Mouse (Mus musculus) heart, adult 18-20 months (tissue): ENCODE measurements around the gene Ngef. TPM values are rescaled to one million over a fixed set of nuclear protein-coding genes. Genes with fewer than 3 reads are reported as not detected.

Experiments
- DNase-seq, 2 experiments: peaks; one replicate each; pipeline ENCODE4 v3.0.0; 2021 to 2022; ENCODE audit warnings: mixed read lengths in 1 of 2
- total RNA-seq, 2 experiments: library from RNA; stranded (reverse); gene quantifications; 2 replicates each; pipeline ENCODE4 v1.2.3; 2021

Gene Ngef
- total RNA-seq, 2 experiments from 2014 or later = 0.12 to 0.33 TPM

DNA sequence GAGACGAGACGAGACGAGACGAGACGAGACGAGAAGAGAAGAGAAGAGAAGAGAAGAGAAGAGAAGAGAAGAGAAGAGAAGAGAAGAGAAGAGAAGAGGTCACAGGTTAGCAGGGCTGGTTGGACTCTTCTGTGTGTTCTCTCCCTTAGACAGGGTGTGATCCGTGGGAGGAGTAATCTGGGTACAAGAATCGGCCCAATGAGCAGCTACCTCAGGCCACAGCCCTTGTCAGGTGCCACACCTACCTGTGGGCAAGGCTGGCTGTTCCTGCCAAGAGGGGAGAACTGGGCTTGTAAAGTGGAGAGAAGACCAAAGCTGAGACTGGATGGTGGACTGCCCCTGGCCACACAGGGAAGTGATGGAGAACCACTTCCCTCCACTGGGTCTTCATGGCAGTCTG lies 7.9 kb downstream of the Ngef start:
- DNase-seq = no peak

DNA sequence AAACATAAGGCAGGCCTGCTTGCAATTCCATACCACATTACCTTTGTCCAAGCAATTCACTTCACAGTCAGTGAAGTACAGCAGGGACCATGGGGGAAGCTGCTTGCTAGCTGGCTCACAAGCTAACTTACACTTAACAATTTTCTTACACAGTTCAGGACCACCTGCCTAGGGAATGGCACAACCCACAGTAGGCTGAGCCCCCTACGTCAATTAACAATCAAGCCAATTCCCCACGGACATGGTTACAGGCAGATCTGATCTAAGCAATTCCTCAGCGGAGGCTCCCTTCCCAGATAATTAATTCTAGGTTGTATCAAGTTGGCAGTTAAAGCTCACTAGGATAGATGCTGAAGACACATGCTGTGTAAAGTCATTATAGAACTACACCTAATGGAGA lies 10.7 kb downstream of the Ngef start:
- DNase-seq = no peak

DNA sequence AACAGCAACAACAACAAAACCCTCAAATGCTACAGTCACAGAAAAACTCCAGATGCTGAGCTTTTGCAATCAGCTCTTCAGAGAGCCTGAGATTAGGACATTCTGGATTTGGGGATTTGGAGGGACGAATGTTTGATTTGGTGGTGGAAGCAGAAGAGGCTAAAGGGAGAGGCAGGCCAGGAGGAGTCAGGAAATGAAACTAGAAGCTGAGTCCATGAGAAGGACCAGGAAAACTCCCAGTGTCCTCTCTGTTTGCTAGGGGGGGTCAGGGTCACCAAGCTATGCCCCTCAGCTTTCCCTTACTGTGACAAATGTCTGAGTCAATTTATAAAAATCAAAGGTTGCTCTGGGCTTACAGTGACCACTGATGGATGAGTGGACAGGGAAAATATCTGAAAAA lies 20.1 kb downstream of the Ngef start:
- no peak for DNase-seq

DNA sequence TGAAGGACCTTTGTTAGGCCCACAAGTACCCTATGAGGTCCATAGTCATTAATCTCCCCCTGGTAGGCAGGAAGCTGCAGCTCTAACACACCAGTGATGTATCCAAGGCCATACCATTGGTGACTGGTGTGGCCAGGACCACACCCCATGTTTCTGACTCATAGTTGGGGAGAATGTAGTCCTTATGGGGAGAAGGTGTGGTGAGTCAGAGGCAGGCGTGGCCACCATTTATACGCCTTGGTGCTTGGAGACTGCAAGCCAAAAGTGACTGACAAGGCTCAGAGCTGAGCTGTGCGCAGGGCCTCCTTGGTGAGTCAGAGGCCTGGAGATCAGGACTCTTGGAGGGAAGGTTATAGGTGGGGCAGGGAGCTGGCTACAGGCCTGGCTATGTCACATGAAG lies 22.7 kb downstream of the Ngef start:
- DNase-seq = no peak

DNA sequence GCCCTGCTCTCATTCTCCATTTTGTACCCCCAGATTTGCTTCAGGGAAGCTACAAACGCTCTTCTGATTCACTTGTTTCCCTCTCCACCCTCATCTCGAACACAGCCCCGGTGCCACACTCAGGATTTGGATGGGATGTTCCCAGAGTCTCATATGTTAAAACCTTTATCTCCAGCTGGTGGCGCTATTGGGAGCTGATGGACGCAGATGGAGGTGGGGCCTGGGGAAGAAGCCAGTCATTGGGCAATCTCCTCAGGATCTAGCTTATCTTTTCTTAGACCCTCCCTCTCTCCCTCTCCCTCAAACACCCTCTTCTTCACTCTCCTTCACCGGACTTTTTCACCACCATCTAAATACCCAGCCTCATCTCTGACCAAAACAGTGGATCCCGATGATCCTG lies 32.1 kb downstream of the Ngef start:
- peak in 1 of 2 experiments; percentile 21 for DNase-seq

DNA sequence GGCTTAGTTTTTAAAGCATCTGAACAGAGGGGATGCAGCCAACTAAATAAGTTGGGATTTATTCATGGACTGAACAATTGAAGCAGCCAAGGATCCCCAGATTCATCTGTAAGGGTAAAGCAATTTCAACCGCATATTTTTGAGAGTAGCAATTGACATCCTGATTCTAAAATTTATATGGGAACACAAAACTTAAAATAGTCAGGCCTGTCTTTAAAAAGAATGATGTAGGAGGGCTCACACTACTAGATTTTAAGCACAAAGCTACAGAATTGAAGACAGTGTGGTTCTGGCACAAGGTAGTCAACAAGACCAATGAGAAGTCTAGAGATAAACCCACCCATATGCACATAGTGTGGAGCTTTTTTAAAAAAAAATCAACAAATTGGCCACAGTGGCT lies 36.7 kb downstream of the Ngef start:
- DNase-seq = no peak

DNA sequence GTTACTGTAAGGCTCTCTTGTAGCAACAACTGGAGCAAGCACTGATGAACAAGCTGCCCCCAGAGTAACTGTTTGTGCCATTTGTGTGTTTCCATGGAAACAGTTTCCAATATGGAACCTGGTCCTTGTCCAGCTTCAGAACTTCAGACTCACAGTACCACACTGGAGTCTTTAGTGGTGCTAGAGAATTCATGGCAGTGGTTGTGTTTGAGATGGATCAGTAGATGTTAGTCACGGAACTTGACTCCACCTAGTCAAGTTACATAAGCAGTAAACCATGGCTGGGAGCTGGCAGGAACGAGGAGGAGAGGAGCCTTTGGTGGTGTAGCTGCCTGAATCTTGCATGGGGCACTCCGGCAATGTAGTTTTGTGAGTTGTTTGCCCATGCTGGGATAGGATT lies 39.6 kb downstream of the Ngef start:
- DNase-seq = no peak

DNA sequence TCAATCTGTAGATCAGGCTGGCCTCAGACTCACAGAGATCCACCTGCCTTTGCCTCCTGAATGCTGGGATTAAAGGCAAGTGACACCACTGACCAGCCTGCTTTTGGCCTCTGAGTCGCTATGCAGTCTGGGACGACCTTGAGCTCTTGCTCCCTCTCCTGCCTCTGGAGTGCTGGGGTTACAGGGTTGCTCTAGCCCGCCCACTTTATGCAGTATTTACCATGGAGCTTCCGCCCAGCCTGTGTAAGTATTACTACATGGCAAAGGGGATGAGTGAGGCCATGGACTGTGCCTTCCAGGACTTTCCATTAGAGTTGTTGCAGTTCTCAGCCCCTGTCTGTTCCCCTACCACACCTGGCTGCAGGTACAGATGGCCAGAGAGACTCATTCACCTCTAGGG lies 41.3 kb downstream of the Ngef start:
- DNase-seq = no peak

DNA sequence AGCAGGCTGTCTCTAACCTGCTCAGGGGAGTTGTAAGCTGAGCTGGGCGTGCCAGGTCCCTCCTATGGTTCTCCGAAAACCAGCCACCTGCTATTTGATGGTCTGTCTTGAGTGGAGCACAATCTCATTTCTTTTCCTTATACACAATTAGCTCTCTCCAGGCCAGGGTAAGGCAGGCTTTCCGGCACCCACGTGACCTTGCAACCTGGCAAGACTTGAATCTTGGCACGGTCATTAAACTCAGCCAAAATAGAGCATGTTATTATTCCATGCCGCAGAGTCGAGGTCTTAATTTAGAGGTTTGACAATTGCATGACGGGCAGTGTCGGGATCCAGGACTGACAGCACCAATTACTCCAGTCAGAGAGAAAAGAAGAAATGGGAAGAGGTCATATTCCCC lies 46.5 kb downstream of the Ngef start:
- peak; percentile 44 to 52 for DNase-seq

DNA sequence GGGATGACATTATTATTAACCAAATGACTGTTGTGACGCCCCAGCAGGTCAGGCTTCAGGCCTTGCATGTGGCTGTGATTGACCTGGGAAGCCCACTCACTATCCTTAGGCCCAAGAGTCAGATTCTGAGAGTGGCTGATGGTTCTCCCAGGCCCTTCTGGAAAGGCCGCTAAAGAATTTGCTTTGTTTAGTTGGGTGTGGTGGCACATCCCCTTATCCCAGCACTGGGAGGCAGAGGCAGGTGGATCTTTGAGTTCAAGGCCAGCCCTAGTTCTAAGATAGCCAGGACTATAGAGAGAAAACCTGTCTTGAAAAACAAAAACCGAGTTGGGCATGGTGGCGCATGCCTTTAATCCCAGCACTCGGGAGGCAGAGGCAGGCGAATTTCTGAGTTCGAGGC lies 48.6 kb downstream of the Ngef start:
- DNase-seq = no peak

DNA sequence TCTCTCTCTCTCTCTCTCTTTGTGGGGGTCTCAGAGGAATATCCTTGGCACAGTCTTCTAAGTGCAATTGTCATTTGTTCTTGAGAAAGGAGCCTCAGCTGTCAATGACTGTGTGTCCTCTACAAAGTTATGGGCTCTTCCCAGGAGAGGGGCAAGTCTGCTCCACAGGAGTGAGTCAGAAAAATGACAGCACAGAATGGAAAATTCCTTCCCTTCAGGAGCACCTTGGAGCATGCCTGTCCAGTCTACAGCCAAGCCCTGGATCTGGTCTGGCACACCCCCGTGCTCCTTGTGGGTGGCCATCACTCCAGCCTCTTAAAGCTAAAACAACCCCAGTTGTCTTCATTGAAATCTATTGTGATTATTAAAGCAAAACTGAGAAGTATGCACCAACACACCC lies 52.1 kb downstream of the Ngef start:
- DNase-seq = no peak

DNA sequence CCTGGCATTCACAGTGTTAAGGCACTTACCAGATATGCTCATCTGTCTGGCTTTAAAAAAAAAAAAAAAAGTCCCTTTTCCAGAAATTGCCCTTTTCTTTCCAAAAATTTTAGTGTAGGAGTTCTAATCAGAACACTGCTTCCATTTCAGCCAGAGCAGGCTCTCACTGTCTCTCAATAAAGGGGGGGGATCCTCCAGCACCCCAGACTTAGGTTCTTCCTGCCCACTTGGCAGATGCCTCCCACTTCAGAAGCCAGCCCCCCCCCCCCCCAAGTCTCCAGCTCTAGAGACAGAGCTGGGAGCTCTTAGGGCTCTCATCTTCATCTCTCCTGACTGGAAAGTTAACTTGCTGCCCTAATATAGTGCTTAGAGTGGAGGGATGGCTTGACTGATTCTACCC lies 53.2 kb downstream of the Ngef start:
- no peak for DNase-seq

DNA sequence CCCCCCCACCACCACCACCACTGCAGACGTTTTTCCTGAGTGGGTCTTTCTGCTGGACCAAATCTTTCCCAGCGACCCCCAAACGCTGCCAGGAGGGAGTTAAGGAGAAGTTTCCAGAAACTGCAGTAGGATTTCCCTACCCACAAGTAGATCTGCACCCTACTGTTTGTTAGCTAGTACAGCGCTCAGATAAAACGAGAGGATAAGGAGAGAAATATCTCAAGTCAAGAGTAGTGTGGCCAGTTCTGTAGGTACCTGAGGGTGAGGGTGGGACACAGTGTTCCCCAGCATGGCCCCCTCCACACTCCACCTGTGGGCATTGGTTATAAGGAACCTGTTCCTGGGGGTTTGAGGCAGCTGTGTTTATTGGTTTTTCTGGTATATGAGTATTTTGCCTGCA lies 62.8 kb downstream of the Ngef start:
- DNase-seq = no peak

DNA sequence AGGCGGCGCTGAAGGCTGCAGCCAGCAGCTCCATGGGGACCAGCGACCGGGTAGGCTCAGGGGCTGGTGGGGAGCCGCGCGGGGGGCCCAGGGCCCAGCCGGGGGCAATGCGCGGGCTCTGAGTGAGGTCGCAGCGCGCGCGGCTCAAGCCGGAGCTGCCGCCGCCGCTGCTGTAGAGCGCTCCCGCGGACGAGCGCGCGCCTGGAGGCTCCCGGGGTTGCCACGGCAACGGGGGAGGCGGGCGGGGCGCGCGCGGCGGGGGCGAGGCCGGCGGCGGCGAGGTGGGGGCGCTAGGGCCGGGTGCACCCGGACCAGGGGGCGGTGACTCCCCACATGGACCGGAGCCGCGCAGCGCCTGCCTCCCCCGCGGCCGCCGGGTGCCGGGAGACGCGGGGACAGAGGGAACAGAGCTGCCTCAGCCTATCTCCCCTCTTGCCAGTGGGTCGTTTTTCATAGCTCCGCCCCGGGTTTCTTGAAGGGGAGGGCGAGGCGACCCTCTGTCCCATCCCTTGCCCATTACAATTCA lies 63.4 kb downstream of the Ngef start:
- peak; percentile 7 to 13 for DNase-seq

DNA sequence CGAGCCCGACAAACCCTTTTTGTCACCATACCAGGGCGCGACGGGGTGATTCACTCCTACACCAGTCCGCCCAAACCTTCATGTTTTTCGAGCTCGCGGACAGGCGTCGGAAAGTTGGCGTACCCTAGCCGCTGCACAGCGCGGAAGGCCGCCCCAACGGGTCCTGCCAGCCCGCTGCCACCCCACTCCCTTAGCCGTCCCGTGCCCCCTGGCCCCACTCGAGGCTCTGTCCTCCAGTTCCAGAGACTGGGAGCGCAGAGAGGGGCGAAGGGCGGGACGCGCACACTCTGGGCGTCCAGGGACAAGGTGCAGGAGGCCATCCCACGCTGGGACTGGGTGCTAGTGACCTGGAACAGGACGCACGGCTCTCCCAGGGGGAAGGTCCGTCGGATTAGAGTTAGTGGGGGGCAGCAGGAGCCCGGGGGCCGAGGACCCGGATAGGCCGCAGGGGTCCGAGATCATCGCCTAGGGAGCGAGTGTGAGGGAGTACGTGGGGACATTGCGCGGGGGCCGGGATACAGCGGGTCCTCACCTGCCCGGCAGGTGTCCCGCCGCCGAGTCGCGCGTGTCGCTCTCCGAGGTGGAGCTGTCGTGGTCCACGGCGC lies 64.0 kb downstream of the Ngef start, which contains the start of gene Neu2:
Gene Neu2 (plus strand): TSS at position 329 of the 605 bp plus-strand sequence.
- DNase-seq = peak in 1 of 2 experiments; percentile 4

DNA sequence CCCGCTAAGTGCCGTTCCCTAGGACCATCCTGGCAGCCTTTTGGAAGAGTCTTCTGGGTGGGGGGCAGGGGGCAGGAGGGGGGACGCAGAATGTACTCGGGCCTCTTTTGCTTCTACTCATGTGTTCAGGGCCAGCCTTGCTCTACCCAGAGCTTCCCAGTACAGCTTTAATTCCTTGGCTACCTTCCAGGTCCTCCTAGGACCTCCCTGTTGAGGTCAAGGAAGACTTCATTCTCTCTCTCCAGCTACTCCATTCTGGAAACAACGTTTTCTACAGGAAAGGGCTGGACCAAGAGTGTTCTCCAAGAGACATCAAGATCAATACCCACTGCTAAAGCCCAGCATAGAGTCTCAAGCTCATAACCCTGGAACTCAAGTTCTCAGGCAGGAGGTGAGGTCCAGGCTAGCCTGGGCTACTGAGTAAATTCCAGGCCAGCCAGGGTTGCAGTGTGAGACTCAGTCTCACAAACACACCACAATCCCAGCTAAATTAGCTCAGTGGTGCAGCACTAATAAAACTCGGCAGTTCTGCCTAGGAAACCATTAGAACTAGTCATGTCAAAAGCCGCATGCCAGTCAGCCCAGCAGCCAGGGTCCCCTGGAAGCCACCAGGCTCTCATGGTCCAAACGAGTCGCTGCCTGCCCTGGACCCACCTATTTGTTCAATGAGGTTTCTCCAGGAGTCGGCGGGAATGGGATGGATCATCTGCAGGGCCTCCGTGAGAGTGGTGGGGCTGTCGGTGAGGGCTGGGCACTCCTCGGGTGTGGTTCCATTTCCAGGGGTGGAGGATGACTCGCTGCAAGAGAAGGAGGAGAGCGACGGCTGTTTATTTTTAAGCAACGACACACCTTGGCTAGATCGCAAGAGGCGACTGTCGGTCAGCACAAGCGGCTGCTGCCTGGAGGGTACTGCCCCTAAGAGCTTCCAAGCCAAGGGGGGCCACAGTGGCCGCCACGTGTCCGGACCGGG lies 64.8 kb downstream of the Ngef start:
- DNase-seq = peak in 1 of 2 experiments; percentile 19

DNA sequence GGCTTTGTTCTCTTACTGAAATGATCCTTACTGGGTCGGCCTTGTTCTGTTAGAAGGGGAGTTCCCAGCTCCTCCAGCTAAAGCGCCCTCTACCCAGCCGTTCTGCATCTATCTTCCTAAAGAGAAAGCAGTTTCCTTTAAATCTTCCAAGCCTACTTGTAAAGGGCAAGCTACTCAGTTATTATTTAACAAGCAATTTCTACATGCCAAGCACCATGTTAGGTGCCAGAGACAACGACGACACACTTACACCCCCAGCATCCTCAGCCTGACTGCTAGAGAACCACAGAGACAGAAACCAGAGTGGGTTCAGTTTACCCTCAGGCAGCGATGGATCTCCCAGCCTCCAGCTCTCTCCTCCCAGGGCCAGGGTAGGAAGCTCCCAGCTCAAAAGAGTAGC lies 65.8 kb downstream of the Ngef start:
- DNase-seq = no peak

DNA sequence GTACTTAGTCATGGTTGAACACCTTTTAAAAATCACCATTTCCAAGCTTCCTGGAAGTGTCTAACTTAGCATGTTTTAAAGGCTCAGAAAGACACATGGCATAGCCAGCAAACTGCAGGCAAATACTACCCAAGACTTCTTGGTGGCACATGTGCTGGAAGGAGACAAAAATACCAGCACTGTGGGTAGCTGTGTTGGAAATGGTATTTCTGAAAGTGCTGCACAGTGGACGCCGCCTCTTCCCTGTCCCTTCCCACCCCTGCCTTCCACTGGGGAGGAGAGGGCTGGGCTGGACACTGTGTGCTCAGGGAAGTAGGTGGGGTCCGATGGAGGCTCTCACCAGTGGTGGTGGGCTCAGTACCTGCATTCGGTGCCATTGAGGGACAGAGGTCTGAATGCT lies 68.1 kb downstream of the Ngef start:
- DNase-seq = no peak

DNA sequence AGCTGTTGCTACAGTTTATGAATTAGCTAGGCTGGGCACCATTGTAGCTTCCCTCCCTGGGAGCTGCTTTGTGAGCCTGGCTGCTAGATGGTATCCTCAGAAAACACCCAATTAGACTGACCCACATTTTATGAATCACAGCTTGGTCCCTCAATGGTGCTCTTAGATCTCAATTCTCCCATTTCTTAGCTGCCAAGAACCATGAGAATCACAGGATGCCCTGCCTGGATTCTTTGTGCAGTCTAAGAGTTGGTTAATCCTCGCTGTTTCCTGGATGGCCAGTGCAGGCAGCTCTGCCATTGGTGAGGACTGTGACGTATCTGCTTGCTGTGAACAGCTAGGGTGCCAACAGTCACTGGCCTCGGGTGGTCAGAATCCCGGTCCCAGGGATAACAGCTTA lies 80.1 kb downstream of the Ngef start:
- DNase-seq = no peak

DNA sequence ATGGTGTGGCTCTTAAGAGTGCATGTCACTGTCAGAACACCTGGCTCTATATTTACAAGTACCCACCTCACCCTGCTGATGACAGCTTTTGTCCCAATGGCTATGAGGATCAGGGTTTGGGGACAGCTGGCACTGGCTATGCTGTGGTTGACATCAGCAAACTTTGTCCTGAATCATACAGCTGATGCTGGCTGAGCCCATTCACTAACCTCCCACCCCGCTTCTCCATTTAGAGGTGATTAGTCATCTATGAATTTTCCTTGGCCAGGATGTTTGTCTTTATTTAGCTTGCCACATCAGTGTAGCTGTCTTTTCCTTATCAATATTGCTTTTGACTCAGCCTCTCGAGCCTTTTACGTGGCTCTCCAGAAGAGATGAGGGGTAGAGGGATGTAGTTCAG lies 81.4 kb downstream of the Ngef start:
- DNase-seq = no peak

DNA sequence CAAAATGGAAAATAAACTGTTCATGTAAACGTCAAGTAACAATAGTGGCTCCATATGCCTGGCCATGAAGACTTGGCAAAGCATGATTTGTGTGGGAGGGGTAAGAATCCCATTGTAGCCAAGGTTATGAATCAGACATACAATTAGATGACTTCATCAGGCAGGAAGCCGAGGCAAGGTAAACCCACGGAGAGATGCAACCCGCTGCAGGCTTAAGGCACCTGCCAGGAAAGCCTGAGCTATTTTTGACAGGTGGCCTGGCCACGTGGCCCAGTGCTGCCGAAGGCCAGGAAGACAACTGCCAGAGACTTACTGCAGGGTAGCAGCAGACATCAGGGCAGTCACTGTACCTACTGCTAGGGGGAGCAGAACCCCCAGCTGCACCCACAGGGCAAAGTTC lies 87.3 kb downstream of the Ngef start:
- peak; percentile 25 to 40 for DNase-seq

DNA sequence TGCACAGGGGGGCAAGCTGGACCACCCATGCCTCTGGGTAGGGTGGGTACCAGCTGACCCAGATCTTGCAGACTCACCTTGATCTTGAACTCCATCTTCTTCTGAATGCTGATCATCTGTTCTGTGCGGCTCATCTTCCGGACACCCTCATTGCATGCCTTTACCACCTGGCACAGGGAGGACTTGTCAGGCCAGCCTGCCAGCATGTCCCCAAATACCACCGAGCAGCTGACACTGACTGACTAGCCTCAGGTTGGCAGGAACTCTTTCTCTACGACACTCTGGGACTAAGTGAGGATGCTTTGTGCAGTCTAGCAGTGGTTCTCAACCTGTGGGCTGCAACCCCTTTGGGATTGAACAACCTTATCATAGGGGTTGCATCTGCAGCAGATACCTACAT lies 91.1 kb downstream of the Ngef start:
- DNase-seq = no peak

DNA sequence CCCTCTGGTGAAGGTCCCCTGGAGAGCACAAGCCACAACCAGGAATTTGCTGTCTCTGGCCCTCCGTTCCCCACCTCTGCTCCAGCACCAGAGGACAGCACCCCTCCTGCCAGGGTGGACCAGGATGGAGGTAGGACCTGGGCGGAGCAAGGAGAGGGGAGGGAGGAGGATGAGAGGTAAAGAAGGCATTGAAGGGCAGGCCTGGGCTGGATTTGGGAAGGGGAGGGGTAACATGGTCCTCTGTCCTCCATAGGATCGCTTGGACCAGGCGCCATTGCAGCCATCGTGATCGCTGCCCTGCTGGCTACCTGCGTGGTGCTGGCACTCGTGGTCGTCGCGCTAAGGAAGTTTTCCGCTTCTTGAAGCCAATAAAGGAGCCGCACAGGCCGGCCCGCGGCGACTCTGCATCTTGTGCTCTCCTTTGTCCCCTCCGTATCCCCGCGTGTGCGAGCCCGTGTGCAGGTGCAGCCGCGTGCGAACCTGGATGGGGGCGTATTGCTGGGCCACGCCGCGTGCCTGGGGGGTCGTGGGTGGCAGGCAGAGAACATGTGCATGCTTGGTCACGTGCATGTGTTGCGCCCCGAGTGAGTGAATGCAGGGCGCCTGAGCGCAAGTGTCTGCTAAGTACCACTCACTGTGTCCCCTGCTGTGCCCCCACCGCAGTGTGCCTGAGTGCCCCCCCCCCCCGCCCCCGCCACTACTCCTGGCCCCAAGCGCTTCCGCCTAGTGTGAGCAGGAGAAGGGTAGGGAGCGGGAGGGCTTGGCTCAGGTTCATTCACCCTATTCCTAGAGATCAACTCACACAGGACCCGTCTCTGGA lies 98.4 kb downstream of the Ngef start:
- DNase-seq = no peak
